Mouse (Mus musculus) ES-E14 (cell line): Measurements from ENCODE around the gene Ddx41.

Experiments used
- HCFC1 ChIP-seq: IDR thresholded peaks from 2 replicates; pipeline ENCODE4 v1.6.1; 2012; ENCODE audit warnings: low read length, inconsistent platforms, borderline replicate concordance; ENCODE audit not compliant: insufficient read depth
- MAFK ChIP-seq: IDR thresholded peaks from 2 replicates; pipeline ENCODE4 v1.6.1; 2014; ENCODE audit warnings: mild to moderate bottlenecking, low read depth, low read length, inconsistent platforms; ENCODE audit not compliant: insufficient read depth
- ZC3H11A ChIP-seq: IDR thresholded peaks from 2 replicates; pipeline ENCODE4 v1.6.1; 2012; ENCODE audit warnings: low read depth, mild to moderate bottlenecking, inconsistent platforms, low read length, borderline replicate concordance
- ZNF384 ChIP-seq: IDR thresholded peaks from 2 replicates; pipeline ENCODE4 v1.6.1; 2012; ENCODE audit warnings: low read depth, low read length, inconsistent platforms

DNA sequence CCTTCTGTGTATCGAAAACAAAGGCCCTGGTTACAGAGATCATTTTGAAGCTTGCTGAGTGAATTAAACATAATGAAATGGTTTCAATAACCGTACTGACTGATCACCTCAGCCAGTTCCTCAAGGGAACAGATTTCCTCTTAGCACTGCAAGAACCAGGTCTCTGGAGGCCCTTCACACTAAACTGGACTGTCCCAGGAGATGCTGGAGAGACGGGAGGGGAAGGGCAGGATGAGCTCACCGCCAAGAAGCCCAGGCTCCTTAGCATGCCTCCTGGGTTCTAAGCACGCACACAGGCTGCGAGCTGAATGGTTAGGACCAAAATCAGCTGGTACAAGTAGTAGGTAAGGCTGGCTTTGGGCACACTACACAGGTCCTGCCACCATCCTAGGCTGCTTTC lies 30.5 kb upstream of the Ddx41 start:
- TF ChIP-seq MAFK, result no peak
- TF ChIP-seq ZC3H11A, result no peak
- no peak for TF ChIP-seq HCFC1
- no peak for TF ChIP-seq ZNF384
